Mouse (Mus musculus): ENCODE measurements around the gene Tiam2. TPM values are rescaled to one million over a fixed set of nuclear protein-coding genes. Genes with fewer than 3 reads are reported as not detected.
"Not testable (repeated sequence)": the region's sequence is repeated elsewhere in the genome, so short reads cannot be mapped to it uniquely, and the experiment has no call there.

Tiam2 gene
- total RNA-seq, 2 experiments from 2014 or later = 18.9 to 21.5 TPM

DNA sequence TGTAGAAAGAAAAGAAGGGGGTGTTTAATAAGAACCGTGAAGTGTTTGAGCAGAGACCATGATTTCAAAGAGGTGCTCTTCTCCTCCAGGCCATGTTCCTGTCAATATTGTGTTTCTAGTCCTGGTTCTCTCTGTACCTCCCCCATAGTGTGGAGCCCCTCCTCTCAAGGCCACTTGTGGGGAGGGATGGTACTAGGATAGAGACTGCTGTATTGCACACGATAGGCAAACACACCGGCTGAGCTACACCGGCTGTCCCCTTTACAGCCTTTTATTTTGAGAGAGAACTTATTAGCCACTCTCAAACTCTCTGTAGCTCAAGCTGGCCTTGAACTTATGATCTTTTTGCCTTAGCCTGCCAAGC, 11.1 kb downstream of the Tiam2 start:
- DNase-seq (ENCODE audit: low spot score in 2 of 2) = no peak

DNA sequence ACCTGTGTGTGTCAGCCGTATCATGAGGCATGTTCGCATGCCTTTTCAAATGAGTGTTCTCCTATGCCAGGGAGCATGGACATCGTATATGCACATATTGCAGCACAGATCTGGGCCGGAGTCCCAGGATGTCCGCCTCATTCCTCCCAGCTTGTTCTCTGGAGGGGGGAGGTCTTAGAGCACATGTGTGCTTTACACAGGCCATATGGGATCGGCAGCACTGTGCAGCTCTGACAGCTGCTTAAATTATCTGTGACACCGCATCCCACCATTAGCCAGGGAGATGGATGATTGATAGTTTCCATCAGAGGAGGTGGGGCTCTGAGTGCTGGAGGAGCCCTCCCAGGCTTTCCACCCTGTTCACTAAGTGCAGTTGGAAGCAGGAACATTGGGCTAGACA, 12.4 kb downstream of the Tiam2 start:
- DNase-seq (ENCODE audit: low spot score in 2 of 2) = no peak

DNA sequence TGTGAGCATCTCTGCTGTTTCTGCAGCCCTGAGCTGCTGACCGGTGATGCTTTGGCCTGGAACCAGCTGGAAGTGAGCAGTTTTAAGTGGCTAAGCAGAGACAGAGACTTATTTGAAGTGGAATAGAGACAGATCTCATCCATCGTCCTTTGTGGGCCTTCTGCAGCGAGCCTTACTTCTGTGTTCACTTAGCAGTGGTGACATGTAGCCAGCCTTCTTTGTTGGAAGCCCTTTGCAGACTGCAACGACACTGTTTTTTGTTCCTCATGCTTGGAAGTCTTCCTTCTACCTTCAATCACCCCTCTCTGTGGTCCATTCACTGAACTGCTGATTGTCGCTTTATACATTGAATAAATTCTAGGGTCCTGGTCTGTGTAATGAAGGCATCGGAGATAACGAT, 18.5 kb downstream of the Tiam2 start:
- no peak for DNase-seq (ENCODE audit: low spot score in 2 of 2)

- DNase-seq (ENCODE audit: low spot score in 2 of 2) = no peak
These were observed 19.0 kb downstream of the Tiam2 start for GRCm38 (mm10) chr17:3345276-3345885.

GRCm38 (mm10) chr17:3347800-3348199, 21.4 kb downstream of the Tiam2 start:
- no peak for DNase-seq (ENCODE audit: low spot score in 2 of 2)

- no peak for DNase-seq (ENCODE audit: low spot score in 2 of 2)
These were observed 23.0 kb downstream of the Tiam2 start for GRCm38 (mm10) chr17:3349331-3349730.

- DNase-seq (ENCODE audit: low spot score in 2 of 2) = no peak
These were observed 23.6 kb downstream of the Tiam2 start for GRCm38 (mm10) chr17:3349939-3350338.

DNA sequence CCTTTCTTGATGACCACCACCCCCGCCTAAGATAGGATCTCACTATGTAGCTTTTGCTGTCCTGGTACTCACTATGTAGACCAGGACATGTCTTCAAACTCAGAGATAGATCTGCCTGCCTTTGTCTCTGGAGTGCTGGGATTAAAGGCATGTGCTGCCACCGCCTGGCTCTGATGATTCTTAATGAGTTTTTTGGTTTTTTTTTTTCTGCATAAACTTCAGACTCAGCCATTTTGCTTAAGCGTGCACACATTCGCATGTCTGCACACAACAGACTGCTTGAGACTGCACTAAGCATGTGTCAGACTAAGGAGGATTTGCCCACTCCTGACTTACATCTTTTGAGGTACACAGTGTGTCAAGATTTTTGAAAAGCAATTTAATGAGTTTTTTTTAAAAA, 24.0 kb downstream of the Tiam2 start:
- no peak for DNase-seq (ENCODE audit: low spot score in 2 of 2)

DNA sequence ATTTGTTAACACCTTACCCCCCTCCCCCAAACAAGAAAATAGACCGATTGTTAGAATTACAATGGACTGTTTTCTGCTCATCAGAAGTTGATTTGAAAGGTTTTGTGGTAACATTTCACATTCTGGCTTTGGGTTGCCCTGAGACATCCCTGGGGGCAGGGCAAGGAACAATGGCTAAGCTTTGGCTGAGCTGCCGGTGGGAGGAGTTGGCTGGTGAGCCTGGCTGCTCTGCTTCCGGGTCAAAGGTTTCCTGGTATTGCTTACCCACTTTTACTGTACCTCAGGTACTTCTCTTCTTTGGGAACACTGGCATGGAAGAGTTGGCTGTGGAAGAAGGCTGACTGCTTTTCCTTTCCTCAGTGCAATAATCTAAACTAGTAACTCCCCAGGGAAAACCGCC, 25.3 kb downstream of the Tiam2 start:
- DNase-seq (ENCODE audit: low spot score in 2 of 2) = no peak

GRCm38 (mm10) chr17:3353141-3353540, 26.8 kb downstream of the Tiam2 start:
- not testable (repeated sequence) for DNase-seq (ENCODE audit: low spot score in 2 of 2)

DNA sequence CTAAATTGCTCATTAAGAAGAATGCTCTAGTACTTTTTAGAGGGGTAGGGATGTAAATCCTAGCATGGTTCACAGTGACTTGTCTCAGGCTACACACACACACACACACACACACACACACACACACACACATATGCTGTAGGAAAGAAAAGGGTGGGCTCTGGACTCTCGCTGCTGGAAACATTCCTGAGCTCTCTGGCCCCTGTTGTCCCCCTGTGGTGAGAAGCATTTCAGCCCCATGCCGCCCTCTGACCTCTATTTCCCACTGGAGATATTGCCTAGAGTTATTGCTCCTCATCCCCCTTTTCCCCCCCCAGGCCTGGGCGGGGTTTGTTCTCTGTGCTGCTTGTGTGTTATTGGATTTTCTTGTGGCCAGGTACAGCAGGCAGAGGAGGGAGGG, 28.5 kb downstream of the Tiam2 start:
- no peak for DNase-seq (ENCODE audit: low spot score in 2 of 2)

DNA sequence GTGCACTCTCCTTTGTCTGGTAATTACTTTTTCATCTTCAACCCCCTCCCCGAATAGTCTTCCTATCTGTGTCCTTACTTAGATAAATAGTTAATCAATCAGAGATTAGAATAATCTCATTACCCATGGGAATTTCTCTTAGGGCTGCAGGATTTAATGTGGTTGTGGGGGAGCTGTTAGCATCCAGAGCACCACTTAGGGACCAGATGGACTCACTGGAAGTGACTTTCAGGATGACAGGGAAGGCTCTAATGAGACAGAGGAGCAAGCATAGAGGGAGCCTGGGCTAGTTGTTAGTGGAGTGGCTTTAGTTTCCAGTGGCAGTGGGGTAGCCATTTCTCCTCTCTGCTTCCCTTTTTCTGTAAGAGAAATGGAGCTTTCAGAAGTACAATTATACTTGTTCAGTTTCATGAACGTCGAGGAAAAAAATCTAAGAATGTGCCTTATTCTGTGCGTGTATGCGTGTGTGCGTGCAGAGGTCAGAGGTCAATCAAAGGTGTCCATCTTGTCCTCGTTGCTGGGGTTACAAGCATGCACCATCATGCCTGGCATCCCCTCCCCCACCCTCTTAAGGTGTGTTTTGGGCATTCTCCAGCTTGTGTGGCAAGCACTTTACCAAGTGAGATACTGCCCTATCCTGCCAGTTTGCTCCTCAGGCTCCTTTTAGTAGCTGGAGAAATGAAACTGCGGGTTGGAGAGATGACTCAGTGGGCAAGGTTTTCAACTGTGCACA, 30.4 kb downstream of the Tiam2 start:
- DNase-seq (ENCODE audit: low spot score in 2 of 2) = no peak

DNA sequence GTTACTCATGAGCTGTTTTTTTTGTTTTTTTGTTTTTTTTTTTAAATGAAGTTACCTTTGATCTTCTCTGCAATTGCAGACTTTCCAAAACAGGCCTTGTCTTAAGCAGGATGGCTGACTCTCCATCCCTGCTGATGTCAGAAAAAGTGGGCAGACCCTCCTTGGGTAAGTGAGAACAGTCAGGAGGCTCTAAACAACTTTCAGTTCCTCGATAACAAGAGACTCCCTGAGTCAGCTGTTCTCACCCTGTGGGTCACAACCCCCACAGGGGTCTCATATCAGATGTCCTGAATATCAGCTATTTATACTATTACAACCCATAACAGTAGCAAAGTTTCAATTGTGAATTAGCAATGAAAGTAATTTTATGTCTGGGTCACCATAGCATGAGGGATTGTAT, 33.9 kb downstream of the Tiam2 start:
- no peak for DNase-seq (ENCODE audit: low spot score in 2 of 2)

- DNase-seq (ENCODE audit: low spot score in 2 of 2) = no peak
These were observed 35.4 kb downstream of the Tiam2 start for GRCm38 (mm10) chr17:3361751-3362150.

- DNase-seq (ENCODE audit: low spot score in 2 of 2) = peak in 1 of 2 experiments; percentile 61
These were observed 36.8 kb downstream of the Tiam2 start for GRCm38 (mm10) chr17:3363216-3363615.

GRCm38 (mm10) chr17:3366741-3367140, 40.4 kb downstream of the Tiam2 start:
- DNase-seq (ENCODE audit: low spot score in 2 of 2) = no peak

- no peak for DNase-seq (ENCODE audit: low spot score in 2 of 2)
These were observed 42.0 kb downstream of the Tiam2 start for GRCm38 (mm10) chr17:3368386-3368785.

- peak in 1 of 2 experiments; percentile 42 for DNase-seq (ENCODE audit: low spot score in 2 of 2)
These were observed 43.3 kb downstream of the Tiam2 start for GRCm38 (mm10) chr17:3369631-3370030.

- no peak for DNase-seq (ENCODE audit: low spot score in 2 of 2)
These were observed 52.2 kb downstream of the Tiam2 start for GRCm38 (mm10) chr17:3378606-3379005.

- DNase-seq (ENCODE audit: low spot score in 2 of 2) = no peak
These were observed 53.6 kb downstream of the Tiam2 start for GRCm38 (mm10) chr17:3379753-3380588.

- DNase-seq (ENCODE audit: low spot score in 2 of 2) = no peak
These were observed 59.0 kb downstream of the Tiam2 start for GRCm38 (mm10) chr17:3385391-3385790.

- no peak for DNase-seq (ENCODE audit: low spot score in 2 of 2)
These were observed 61.4 kb downstream of the Tiam2 start for GRCm38 (mm10) chr17:3387819-3388218.
